Mouse (Mus musculus) heart, adult 2 months (tissue): ENCODE measurements around the gene Gpld1.

Experiments used
- CTCF ChIP-seq: fragments of 200-600 bp; IDR thresholded peaks from 2 replicates; pipeline ENCODE4 v1.8.1; 2022; ENCODE audit warnings: antibody characterized with exemption, mild to moderate bottlenecking, moderate library complexity
- EP300 ChIP-seq: fragments of 200-500 bp; IDR thresholded peaks from 2 replicates; pipeline ENCODE4 v1.6.1; 2011; ENCODE audit warnings: low read depth, low read length, control low read depth; ENCODE audit not compliant: insufficient read depth

GRCm38 (mm10) chr13:25026409-25027113, 83.6 kb downstream of the Gpld1 start:
- TF ChIP-seq CTCF (no peak), EP300 (no peak)
